Mouse (Mus musculus) E14TG2a.4 (cell line): ENCODE data around the gene Zfp385b.

ENCODE experiments used
- H3K27me3 ChIP-seq: 2 replicates; pipeline ENCODE4 v1.6.1; 2014; ENCODE audit warnings: low read length, control low read depth; ENCODE audit not compliant: insufficient read depth
- H3K36me3 ChIP-seq: 2 replicates; pipeline ENCODE4 v1.6.1; 2014; ENCODE audit warnings: low read length, control low read depth; ENCODE audit not compliant: insufficient read depth
- H3K4me1 ChIP-seq: replicated peaks from 2 replicates; pipeline ENCODE4 v1.6.1; 2014; ENCODE audit warnings: low read depth, low read length, control low read depth
- H3K4me3 ChIP-seq: replicated peaks from 2 replicates; pipeline ENCODE4 v1.5.1; 2014; ENCODE audit warnings: mild to moderate bottlenecking, low read length
- H3K9me3 ChIP-seq: 2 replicates; pipeline ENCODE4 v1.6.1; 2014; ENCODE audit warnings: low read length, control low read depth
- CTCF ChIP-seq: conservative IDR thresholded peaks from 2 replicates; pipeline ENCODE4 v1.5.1; 2014; ENCODE audit warnings: low read length
- NANOG ChIP-seq: IDR thresholded peaks from 2 replicates; pipeline ENCODE4 v1.6.1; 2014; ENCODE audit warnings: borderline replicate concordance, low read length, mixed read lengths
- POU5F1 ChIP-seq: IDR thresholded peaks from 2 replicates; pipeline ENCODE4 v1.6.1; 2014; ENCODE audit warnings: low read length, borderline replicate concordance

Zfp385b gene

DNA sequence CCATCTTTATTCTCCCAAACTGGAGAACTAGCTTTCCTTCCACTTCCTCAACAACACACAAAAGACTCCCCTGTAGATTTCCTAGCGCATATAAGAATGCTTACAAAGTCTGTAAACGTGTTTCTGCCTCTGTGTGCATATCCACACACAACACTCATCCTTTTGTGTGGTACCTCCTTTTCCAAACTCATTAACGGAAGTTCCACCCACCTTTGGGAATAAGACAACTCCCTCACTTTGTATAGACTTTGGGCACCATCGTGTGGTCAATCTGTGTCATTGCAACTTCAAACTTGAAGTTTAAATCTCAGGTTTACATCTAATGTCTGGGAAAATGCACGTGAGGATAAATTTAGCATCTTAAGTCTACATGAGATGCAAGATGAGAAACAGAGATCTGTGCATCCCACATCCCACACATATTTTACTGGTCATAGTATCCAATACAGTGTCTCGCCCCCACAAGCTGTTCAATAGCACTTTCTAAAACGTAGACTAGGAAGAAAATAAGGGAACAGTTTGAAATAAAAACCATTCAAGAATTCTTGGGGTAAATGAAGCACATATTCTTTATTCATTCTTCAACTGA is 110.1 kb downstream of the Zfp385b start:
- no peaks in the 10 kb centered on the region for H3K36me3 ChIP-seq
- H3K9me3 ChIP-seq: peaks cover 15% of the 10 kb centered on the region
- H3K4me1 ChIP-seq: peaks cover 6% of the 10 kb centered on the region
- TF ChIP-seq CTCF: peak; percentile 62
- TF ChIP-seq POU5F1: no peak
- TF ChIP-seq NANOG: no peak
- peaks cover 6% of the 10 kb centered on the region for H3K27me3 ChIP-seq
- no peak overlapping the region for H3K4me3 ChIP-seq

DNA sequence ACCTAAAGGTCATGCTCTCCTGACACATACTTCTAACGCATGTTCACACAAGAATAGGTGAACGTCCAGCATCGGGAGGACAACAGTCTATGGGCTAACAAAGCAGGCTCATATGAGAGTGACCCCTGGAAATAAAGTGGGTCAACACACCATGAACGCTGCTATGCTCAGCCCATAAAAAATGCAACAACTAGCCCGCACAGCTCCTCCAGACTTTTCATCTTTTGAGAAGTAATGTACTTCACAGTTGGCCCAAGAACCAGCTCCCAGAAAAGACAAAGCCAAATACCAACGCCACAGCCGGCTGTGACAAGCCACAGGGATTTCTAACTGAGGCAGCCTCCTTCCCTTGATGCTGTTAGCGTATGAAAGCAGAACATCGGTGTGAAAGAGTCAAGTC is 112.3 kb downstream of the Zfp385b start:
- TF ChIP-seq NANOG (no peak), CTCF (no peak), POU5F1 (no peak)
- no peaks in the 10 kb centered on the region for H3K4me1 ChIP-seq
- H3K9me3 ChIP-seq: peaks cover 15% of the 10 kb centered on the region
- H3K36me3 ChIP-seq: no peaks in the 10 kb centered on the region
- no peak overlapping the region for H3K4me3 ChIP-seq
- H3K27me3 ChIP-seq: no peaks in the 10 kb centered on the region

DNA sequence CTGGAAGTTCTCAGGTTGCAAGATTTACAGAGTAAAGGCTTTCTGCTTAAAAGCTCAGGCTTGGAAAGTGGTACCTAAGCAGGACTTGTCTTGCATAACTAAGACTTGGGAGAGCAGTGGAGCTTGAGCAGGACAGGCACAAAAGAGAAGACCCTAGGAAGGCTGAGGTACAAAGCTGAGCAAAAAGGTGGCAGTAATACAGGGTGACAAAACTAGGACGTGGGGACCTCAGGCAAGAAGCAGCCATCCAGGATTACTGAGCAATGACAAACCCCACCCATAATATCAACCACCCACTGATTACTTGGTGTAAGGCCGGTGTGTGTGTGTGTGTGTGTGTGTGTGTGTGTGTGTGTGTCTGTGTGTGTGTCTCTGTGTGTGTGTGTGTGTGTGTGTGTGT is 114.0 kb downstream of the Zfp385b start:
- H3K4me3 ChIP-seq: no peak overlapping the region
- H3K36me3 ChIP-seq: no peaks in the 10 kb centered on the region
- TF ChIP-seq CTCF: no peak
- no peak for TF ChIP-seq NANOG
- TF ChIP-seq POU5F1: no peak
- H3K9me3 ChIP-seq: peaks cover 15% of the 10 kb centered on the region
- H3K27me3 ChIP-seq: no peaks in the 10 kb centered on the region
- no peaks in the 10 kb centered on the region for H3K4me1 ChIP-seq

DNA sequence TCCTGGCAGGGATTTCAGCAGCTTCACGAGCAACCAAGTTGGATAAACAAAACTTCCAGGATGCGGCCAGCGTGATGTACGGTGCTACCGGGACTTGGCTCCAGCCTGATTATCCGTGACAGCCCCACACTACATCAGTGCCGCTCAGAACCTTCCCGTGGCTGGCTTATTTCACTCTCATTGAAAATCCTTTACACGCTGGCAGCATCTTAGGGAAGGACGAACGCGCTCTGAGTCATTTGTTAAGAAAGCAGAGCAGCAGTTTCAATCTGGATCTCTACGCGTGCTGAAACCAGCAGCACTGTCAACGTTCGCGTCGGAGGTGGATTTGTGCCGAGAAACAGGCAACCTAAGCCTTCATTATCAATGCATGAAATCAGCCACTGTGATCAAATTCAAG is 116.4 kb downstream of the Zfp385b start:
- peaks cover 15% of the 10 kb centered on the region for H3K9me3 ChIP-seq
- no peaks in the 10 kb centered on the region for H3K4me1 ChIP-seq
- TF ChIP-seq POU5F1 (no peak), NANOG (no peak), CTCF (no peak)
- H3K36me3 ChIP-seq: no peaks in the 10 kb centered on the region
- H3K27me3 ChIP-seq: no peaks in the 10 kb centered on the region
- H3K4me3 ChIP-seq: no peak overlapping the region

DNA sequence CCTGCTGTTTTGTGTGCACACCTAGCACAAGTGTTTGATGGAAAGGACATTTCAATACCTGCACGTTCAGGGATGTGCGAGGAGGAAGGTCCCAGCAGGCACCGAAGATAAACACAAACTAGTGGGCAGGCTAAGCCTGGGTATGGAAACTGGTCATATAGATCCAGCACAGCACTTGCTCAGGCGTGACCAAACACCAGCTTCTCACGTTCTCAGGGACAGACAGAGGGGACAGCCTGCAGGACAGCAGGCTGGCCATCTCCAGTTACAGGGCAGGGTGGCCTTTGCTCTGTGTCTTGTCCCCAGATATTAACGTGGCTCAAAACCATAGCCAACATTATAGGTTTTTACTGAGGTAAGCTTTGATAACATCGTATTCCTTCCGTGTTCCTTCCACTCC is 128.3 kb downstream of the Zfp385b start:
- Histone ChIP-seq H3K4me3 (no peak overlapping the region), H3K9me3 (no peaks in the 10 kb centered on the region), H3K4me1 (no peaks in the 10 kb centered on the region), H3K27me3 (no peaks in the 10 kb centered on the region), H3K36me3 (no peaks in the 10 kb centered on the region)
- TF ChIP-seq POU5F1: no peak
- TF ChIP-seq CTCF: no peak
- no peak for TF ChIP-seq NANOG

DNA sequence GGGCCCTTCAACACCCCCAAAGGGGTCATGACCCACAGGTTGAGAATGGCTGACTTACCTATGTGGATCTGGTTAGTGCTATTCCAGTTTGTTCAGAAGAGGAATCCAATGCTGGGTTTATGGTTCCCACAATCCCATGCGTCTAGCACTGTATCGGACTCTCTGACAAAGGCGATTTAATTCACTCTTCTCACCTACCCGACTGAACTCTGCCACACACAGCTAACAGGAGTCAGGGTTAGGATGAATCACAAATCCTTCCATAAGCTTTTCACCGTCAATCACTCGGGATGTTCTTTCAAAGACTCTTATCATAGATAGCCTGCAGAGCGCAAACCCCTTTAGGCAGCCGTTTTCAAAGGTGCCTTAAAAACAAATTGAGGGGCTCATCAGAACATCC is 129.1 kb downstream of the Zfp385b start:
- no peak overlapping the region for H3K4me3 ChIP-seq
- no peaks in the 10 kb centered on the region for H3K9me3 ChIP-seq
- H3K36me3 ChIP-seq: no peaks in the 10 kb centered on the region
- no peak for TF ChIP-seq CTCF
- no peak for TF ChIP-seq POU5F1
- no peak for TF ChIP-seq NANOG
- H3K4me1 ChIP-seq: no peaks in the 10 kb centered on the region
- H3K27me3 ChIP-seq: no peaks in the 10 kb centered on the region

DNA sequence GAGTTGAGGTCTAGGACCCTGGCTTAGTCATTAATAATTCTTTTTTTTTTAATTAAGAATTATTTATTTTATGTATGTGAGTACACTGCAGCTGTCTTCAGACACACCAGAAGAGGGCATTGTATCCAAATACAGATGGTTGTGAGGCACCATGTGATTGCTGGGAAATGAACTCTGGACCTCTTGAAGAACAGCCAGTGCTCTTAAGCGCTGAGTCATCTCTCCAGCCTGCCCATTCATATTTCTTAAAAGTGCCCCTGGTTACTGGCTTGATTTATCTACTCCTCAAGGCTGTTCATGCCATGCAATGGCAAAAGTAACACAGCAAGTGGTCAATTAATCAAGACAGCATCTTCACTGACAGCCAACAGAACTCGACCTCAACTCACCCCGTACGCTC is 130.8 kb downstream of the Zfp385b start:
- Histone ChIP-seq H3K4me1 (no peaks in the 10 kb centered on the region), H3K4me3 (no peak overlapping the region), H3K9me3 (no peaks in the 10 kb centered on the region), H3K27me3 (no peaks in the 10 kb centered on the region), H3K36me3 (no peaks in the 10 kb centered on the region)
- TF ChIP-seq CTCF (no peak), NANOG (no peak), POU5F1 (no peak)

DNA sequence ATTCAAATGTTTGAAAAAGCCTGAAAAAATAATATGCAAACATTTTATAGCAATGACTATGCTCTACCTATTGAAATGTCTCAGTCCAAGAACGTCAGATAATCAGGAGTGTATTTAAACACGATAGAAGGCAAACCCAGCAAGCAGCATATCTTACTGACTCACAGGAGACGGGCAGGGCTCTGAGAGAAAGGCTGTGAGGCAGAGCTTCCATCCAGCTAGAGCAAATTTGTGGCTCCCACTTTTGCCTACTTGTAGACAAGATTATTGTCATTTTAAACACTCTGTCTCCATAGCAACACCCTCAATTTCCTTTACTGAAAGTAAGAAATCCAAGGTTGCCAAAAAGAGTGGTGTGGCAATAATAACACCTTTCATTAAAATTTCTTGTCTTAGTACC is 135.4 kb downstream of the Zfp385b start:
- TF ChIP-seq POU5F1 (no peak), NANOG (no peak)
- H3K36me3 ChIP-seq: no peaks in the 10 kb centered on the region
- H3K4me3 ChIP-seq: no peak overlapping the region
- H3K4me1 ChIP-seq: no peaks in the 10 kb centered on the region
- no peaks in the 10 kb centered on the region for H3K27me3 ChIP-seq
- no peaks in the 10 kb centered on the region for H3K9me3 ChIP-seq

DNA sequence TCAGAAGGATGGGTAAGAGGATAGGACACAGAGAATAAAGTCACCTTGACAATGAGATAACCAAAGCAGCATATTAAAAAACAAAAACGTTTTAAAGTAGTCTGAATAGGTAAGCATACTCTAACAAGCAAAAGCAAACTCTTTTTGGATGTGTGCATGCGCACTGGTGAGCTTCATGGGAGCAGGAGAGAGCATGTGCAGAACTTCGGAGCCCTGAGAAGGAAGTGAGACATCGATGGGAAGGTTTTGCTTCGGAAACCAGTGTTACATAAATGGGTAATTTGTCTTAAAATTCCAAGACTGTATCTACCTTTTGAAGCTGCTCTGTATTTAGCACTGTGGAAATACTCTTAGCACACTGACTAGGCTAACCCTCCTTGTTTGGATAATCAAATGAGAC is 137.2 kb downstream of the Zfp385b start:
- Histone ChIP-seq H3K4me1 (no peaks in the 10 kb centered on the region), H3K9me3 (no peaks in the 10 kb centered on the region), H3K27me3 (no peaks in the 10 kb centered on the region), H3K36me3 (no peaks in the 10 kb centered on the region), H3K4me3 (no peak overlapping the region)
- no peak for TF ChIP-seq POU5F1
